Mouse (Mus musculus) mammary gland, adult 2 months (tissue): Measurements from ENCODE around the gene Olfr1109. TPM values are rescaled to one million over a fixed set of nuclear protein-coding genes. Genes with fewer than 3 reads are reported as not detected.

Experiments
- polyA plus RNA-seq: library from polyadenylated mRNA; depleted of rRNA; stranded (reverse); fragments of >200 nt; gene quantifications from 2 replicates; pipeline ENCODE4 v1.2.3, GENCODE M21; 2012; ENCODE audit warnings: low replicate concordance; rRNA removed

The Olfr1109 gene
- polyA plus RNA-seq = not detected in 2 replicates

GRCm38 (mm10) chr2:87095908-87096307 lies at the start of gene Olfr1109:
TSS of gene Olfr1109 (minus strand) at chr2:87096008.

GRCm38 (mm10) chr2:87140200-87140599 lies 44.4 kb upstream of the Olfr1109 start, which contains the start of gene Olfr1110:
TSS of gene Olfr1110 (minus strand) at chr2:87140300.

GRCm38 (mm10) chr2:87114467-87114866 lies 18.7 kb upstream of the Olfr1109 start, which contains the start of gene Olfr259:
TSS of gene Olfr259 (minus strand) at chr2:87114567.

GRCm38 (mm10) chr2:87075717-87076116 lies 20.1 kb downstream of the Olfr1109 start, which contains the start of gene Olfr1107:
TSS of gene Olfr1107 (minus strand) at chr2:87075817.

GRCm38 (mm10) chr2:87052173-87052572 lies 43.6 kb downstream of the Olfr1109 start, which contains the start of gene Olfr1106:
TSS of gene Olfr1106 (minus strand) at chr2:87052273.

Other genes with a start within 250 kb of the Olfr1109 start
- not detected in 2 replicates for gene Olfr1095, start 244.3 kb downstream of the Olfr1109 start, polyA plus RNA-seq
- gene Gm13723, start 221.2 kb downstream of the Olfr1109 start, polyA plus RNA-seq = not detected in 2 replicates
- not detected in 2 replicates for gene Olfr1097, start 203.8 kb downstream of the Olfr1109 start, polyA plus RNA-seq
- not detected in 2 replicates for gene Olfr1098, start 171.5 kb downstream of the Olfr1109 start, polyA plus RNA-seq
- not detected in 2 replicates for gene Olfr1099, start 135.3 kb downstream of the Olfr1109 start, polyA plus RNA-seq
- gene Olfr1100, start 116.1 kb downstream of the Olfr1109 start, polyA plus RNA-seq = not detected in 2 replicates
- not detected in 2 replicates for gene Olfr1101, start 104.8 kb downstream of the Olfr1109 start, polyA plus RNA-seq
- gene Olfr1102, start 97.6 kb downstream of the Olfr1109 start, polyA plus RNA-seq = not detected in 2 replicates
- not detected in 2 replicates for gene Olfr1104, start 68.9 kb downstream of the Olfr1109 start, polyA plus RNA-seq
- gene Olfr1105, start 59.5 kb downstream of the Olfr1109 start, polyA plus RNA-seq = not detected in 2 replicates
- not detected in 2 replicates for gene Olfr1106, start 43.7 kb downstream of the Olfr1109 start, polyA plus RNA-seq
- gene Olfr1107, start 20.2 kb downstream of the Olfr1109 start, polyA plus RNA-seq = not detected in 2 replicates
- not detected in 2 replicates for gene Olfr259, start 18.6 kb upstream of the Olfr1109 start, polyA plus RNA-seq
- gene Olfr1110, start 44.3 kb upstream of the Olfr1109 start, polyA plus RNA-seq = not detected in 2 replicates
- gene Olfr1111, start 56.6 kb upstream of the Olfr1109 start, polyA plus RNA-seq = not detected in 2 replicates
- gene Olfr1112, start 91.8 kb upstream of the Olfr1109 start, polyA plus RNA-seq = not detected in 2 replicates
- not detected in 2 replicates for gene Olfr1113, start 113.0 kb upstream of the Olfr1109 start, polyA plus RNA-seq
- gene Olfr1115, start 152.0 kb upstream of the Olfr1109 start, polyA plus RNA-seq = not detected in 2 replicates
- gene Olfr1116, start 171.5 kb upstream of the Olfr1109 start, polyA plus RNA-seq = not detected in 2 replicates
- gene Olfr1118, start 211.6 kb upstream of the Olfr1109 start, polyA plus RNA-seq = not detected in 2 replicates